7 mouse cellular contexts compared by ENCODE assay signal in the genomic region with DNA sequence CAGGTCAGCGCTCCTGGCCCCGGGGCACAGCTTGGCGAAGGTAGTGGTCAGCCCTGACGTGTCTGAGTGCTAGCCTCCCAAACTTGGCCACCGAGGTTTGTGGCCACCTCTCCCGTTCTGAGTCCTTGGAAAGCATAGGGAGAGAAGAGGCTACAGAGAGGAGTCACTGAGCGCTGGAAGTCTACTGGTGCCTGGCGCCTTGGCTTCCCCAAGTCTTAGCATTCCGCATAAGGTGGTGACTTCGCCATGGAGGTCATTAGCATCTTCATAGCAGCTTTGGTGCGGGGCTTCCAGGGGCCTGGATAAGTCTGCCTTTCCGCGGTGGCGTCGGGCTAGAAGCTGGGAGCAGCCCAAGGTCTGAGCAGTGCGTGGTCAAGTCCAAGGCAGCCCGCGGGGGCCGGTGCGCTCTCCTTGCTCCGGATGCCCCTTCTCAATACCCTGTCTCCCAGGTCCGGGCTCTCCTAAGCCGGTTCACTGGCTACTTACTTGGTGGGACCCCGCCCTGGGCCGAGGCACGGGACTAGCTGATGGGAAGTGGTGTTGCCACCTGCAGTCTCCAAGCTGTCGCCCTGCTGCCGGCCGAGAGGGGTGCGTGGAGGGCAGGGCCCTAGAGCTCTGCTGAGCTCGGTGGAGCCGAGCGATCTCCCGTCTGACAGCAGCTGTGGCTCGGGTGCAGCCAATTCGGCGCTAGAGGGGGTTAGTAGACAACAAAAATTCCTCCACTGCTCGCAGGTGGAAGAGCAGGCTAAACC. TPM values are rescaled to one million over a fixed set of nuclear protein-coding genes. Genes with fewer than 3 reads are reported as not detected.
DNase-seq lines count a peak whose midpoint lies in the region; ATAC-seq and TF ChIP-seq lines count a peak whose summit lies in the region.

No protein-coding gene starts in this region.

- peaks cover 13% of the 10 kb centered on the region for H3K4me1 ChIP-seq in E14TG2a.4 (replicated peaks; ENCODE audit: low read depth, low read length)
- H3K4me1 ChIP-seq in hindbrain, embryonic 11.5 days (replicated peaks; ENCODE audit: control insufficient read depth, insufficient read depth, low read length), result no peaks in the 10 kb centered on the region

- H3K27me3 ChIP-seq in E14TG2a.4 (ENCODE audit: insufficient read depth, low read length), result peaks cover 30% of the 10 kb centered on the region
- peaks cover 5% of the 10 kb centered on the region; the same call in 1 of the 2 replicates for H3K27me3 ChIP-seq in hindbrain, embryonic 11.5 days (ENCODE audit: control insufficient read depth, insufficient read depth, low read length)

- H3K4me2 ChIP-seq in hindbrain, embryonic 11.5 days (replicated peaks; ENCODE audit: low read depth, low read length), result peak overlapping the region; percentile 77

- intact Hi-C loops in left cerebral cortex, postnatal 25 days (cut with DNase I), result loop anchor here (2.0 to 5.0 kb wide), 2 partner anchors 924 to 1809 kb away; no protein-coding TSS in a partner anchor

- H3K27ac ChIP-seq in hindbrain, embryonic 11.5 days (ENCODE audit: low read depth, low read length), result no peak overlapping the region

- peak overlapping the region; percentile 76 for H3K4me3 ChIP-seq in E14TG2a.4 (replicated peaks; ENCODE audit: low read length)
- H3K4me3 ChIP-seq in hindbrain, embryonic 11.5 days (ENCODE audit: low read depth, low read length), result peak overlapping the region; percentile 38

- no peaks in the 10 kb centered on the region for H3K36me3 ChIP-seq in E14TG2a.4 (ENCODE audit: insufficient read depth, low read length)
- no peaks in the 10 kb centered on the region for H3K36me3 ChIP-seq in hindbrain, embryonic 11.5 days (ENCODE audit: control insufficient read depth, insufficient read depth, low read length)

- 0 out of 2 replicates have a peak, but pooled peaks have one; percentile 5 for TF ChIP-seq CTCF in E14TG2a.4 (conservative IDR thresholded peaks at IDR 0.05; ENCODE audit: low read length)

- ATAC-seq in hindbrain, embryonic 11.5 days (ENCODE audit: low FRiP score), result peak; percentile 88
- ATAC-seq in CD4-positive, CD25-positive, alpha-beta regulatory T cell, adult 4 months, result no peak

- no peaks in the 10 kb centered on the region for H3K9me3 ChIP-seq in E14TG2a.4 (ENCODE audit: low read length)
- no peaks in the 10 kb centered on the region for H3K9me3 ChIP-seq in hindbrain, embryonic 11.5 days (ENCODE audit: control insufficient read depth, low read length)

- DNase-seq in ES-CJ7 (ENCODE audit: low read depth, low spot score), result peak; percentile 74
- peak; percentile 83 for DNase-seq in embryo, embryonic 11 days
- peak; percentile 72 for DNase-seq in hindbrain, embryonic 11.5 days (ENCODE audit: low spot score)
- peak; percentile 76 to 85 for DNase-seq in left cerebral cortex, postnatal 25 days (ENCODE audit: low spot score in 2 of 2)
- peak; percentile 43 for DNase-seq in ovary, postnatal 14 days (ENCODE audit: low spot score)

- under 1% methylated on average over 38 of the region's 38 CpGs for WGBS in hindbrain, embryonic 11.5 days

- peak overlapping the region; percentile 38 for H3K9ac ChIP-seq in hindbrain, embryonic 11.5 days (ENCODE audit: low read depth, low read length)

RNA-seq across cellular contexts. Expression of gene Epha6, which starts 0.7 kb away (rescaled TPM):
- 1.4 and 2.2 TPM in 2 replicates for polyA plus RNA-seq in hindbrain, embryonic 11.5 days (2014; fragmentation: Nextera tagmentation; extraction: Ambion mirVana)
- total RNA-seq in left cerebral cortex, postnatal 25 days (2021), result 10 to 100 TPM; 71.1 to 78.3 TPM
- not detected for polyA plus RNA-seq in CD4-positive, CD25-positive, alpha-beta regulatory T cell, adult 4 months (2017; shearing (Covaris generic))
